Mouse (Mus musculus) MEL (cell line): ENCODE measurements at regions not wholly inside any gene's neighbourhood (a gene's known extent, or its start where the extent isn't known, plus 50 kb on each side); places are given as distances from the start of the nearest gene placed in this dataset.

Experiments
- CTCF ChIP-seq, 3 experiments: IDR thresholded peaks in 2 of 3; conservative IDR thresholded peaks in 1 of 3; 2 replicates each; pipeline ENCODE4 v1.5.1; 2011 to 2012; ENCODE audit warnings: low read length in 3 of 3, low read depth in 2 of 3, mild to moderate bottlenecking in 2 of 3, improper control_type of control experiment in 1 of 3, inconsistent platforms in 1 of 3, mixed read lengths in 1 of 3, moderate library complexity in 1 of 3; ENCODE audit not compliant: control insufficient read depth in 1 of 3, insufficient read depth in 1 of 3, poor library complexity in 1 of 3, severe bottlenecking in 1 of 3
- E2F4 ChIP-seq: IDR thresholded peaks from 2 replicates; pipeline ENCODE4 v1.6.1; 2011; ENCODE audit warnings: low read depth, low read length, improper control_type of control experiment, borderline replicate concordance
- ELF1 ChIP-seq: IDR thresholded peaks from 2 replicates; pipeline ENCODE4 v1.6.1; 2014; ENCODE audit warnings: low read depth, mild to moderate bottlenecking, inconsistent platforms, low read length, improper control_type of control experiment, moderate library complexity
- POLR2A ChIP-seq, 2 experiments: IDR thresholded peaks; 2 replicates each; pipeline ENCODE4 v1.6.1; 2011 to 2012; ENCODE audit warnings: low read length in 2 of 2, mild to moderate bottlenecking in 2 of 2, control low read depth in 1 of 2, improper control_type of control experiment in 1 of 2, low read depth in 1 of 2, moderate library complexity in 1 of 2; ENCODE audit not compliant: control insufficient read depth in 1 of 2, insufficient read depth in 1 of 2, poor library complexity in 1 of 2
- SIN3A ChIP-seq: IDR thresholded peaks from 2 replicates; pipeline ENCODE4 v1.6.1; 2012; ENCODE audit warnings: low read length, improper control_type of control experiment, inconsistent platforms
- ZC3H11A ChIP-seq: IDR thresholded peaks from 2 replicates; pipeline ENCODE4 v1.6.1; 2012; ENCODE audit warnings: low read depth, mild to moderate bottlenecking, inconsistent platforms, low read length, improper control_type of control experiment
- ZKSCAN1 ChIP-seq: IDR thresholded peaks from 2 replicates; pipeline ENCODE4 v1.6.1; 2012; ENCODE audit warnings: low read depth, mild to moderate bottlenecking, inconsistent platforms, low read length, improper control_type of control experiment, moderate library complexity

DNA sequence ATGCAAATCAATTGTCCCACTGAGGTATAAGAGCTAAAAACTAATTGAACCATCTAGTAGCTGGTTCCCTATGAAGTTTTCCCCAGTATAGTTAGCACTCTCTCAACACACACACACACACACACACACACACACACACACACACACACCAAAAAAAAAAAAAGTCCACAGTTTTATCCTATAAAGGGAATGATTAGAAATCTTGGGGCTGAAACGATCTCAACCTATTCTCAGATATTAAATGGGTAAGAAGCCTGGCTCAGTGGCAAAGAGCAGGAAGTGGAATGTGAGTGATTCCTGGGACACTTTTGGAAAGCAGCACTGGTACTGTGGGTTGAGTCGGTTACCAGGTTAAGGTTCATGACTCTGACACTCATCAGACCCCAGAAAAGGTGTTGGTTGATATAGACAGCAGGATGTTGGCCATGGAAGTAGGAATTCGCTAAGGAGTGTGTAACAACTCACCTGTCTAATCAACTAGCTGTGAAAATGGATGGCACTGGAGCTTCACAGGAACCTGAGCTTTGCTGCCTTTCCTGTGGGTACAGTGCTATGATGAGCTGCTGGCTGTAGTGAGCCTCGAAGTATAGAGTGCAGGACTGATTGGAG lies 140.8 kb downstream of the Gm21738 start:
- TF ChIP-seq ZC3H11A (no peak), POLR2A (IDR thresholded peaks at IDR 0.05; ENCODE audit: control insufficient read depth in 1 of 2, insufficient read depth in 1 of 2, low read depth in 1 of 2, low read length in 2 of 2, poor library complexity in 1 of 2) (no peak), SIN3A (no peak), CTCF (IDR thresholded peaks at IDR 0.05 in 2 of 3, conservative IDR thresholded peaks at IDR 0.05 in 1 of 3; ENCODE audit: control insufficient read depth in 1 of 3, insufficient read depth in 1 of 3, low read depth in 2 of 3, low read length in 3 of 3, poor library complexity in 1 of 3, severe bottlenecking in 1 of 3) (no peak), ZKSCAN1 (no peak), E2F4 (no peak), ELF1 (no peak)
